Mouse (Mus musculus) bone marrow macrophage, adult 2 months (primary cell): ENCODE measurements around the gene Ndufaf3.

ENCODE experiments used
- CTCF ChIP-seq: IDR thresholded peaks from 2 replicates; pipeline ENCODE4 v1.5.1; 2012; ENCODE audit warnings: low read depth, mild to moderate bottlenecking, low read length, moderate library complexity
- POLR2A ChIP-seq: IDR thresholded peaks from 2 replicates; pipeline ENCODE4 v1.6.1; 2012; ENCODE audit warnings: mild to moderate bottlenecking, low read depth, low read length, borderline replicate concordance

GRCm38 (mm10) chr9:108546875-108547274 is 20.4 kb downstream of the Ndufaf3 start:
- TF ChIP-seq POLR2A (no peak), CTCF (no peak)
